Mouse (Mus musculus) adrenal gland, adult 18-20 months (tissue): ENCODE results near the gene Pcx. TPM values are rescaled to one million over a fixed set of nuclear protein-coding genes. Genes with fewer than 3 reads are reported as not detected.

ENCODE experiments used
- DNase-seq, 2 experiments: peaks; one replicate each; pipeline ENCODE4 v3.0.0; 2021 to 2022; ENCODE audit warnings: low spot score in 2 of 2
- long read RNA-seq, 2 experiments: library from polyadenylated mRNA; stranded (forward); transcript quantifications; one replicate each; pipeline ENCODE4 v2.0.0; 2021
- total RNA-seq, 2 experiments: library from RNA; stranded (reverse); gene quantifications; 1 replicate in 1 of 2; 2 replicates in 1 of 2; pipeline ENCODE4 v1.2.3; 2021

Pcx gene
- total RNA-seq = 100 to 1,000 TPM; 622 to 707 TPM
- long read RNA-seq, experiment 1, full-length matches to known transcripts = 673 of 878 reads
- long read RNA-seq, experiment 1, partial matches to known transcripts = 140 of 878 reads
- long read RNA-seq, experiment 1, other reads (novel, unspliced or antisense) = 65 of 878 reads
- long read RNA-seq, experiment 2, full-length matches to known transcripts = 828 of 1,490 reads
- long read RNA-seq, experiment 2, partial matches to known transcripts = 599 of 1,490 reads
- long read RNA-seq, experiment 2, other reads (novel, unspliced or antisense) = 63 of 1,490 reads

DNA sequence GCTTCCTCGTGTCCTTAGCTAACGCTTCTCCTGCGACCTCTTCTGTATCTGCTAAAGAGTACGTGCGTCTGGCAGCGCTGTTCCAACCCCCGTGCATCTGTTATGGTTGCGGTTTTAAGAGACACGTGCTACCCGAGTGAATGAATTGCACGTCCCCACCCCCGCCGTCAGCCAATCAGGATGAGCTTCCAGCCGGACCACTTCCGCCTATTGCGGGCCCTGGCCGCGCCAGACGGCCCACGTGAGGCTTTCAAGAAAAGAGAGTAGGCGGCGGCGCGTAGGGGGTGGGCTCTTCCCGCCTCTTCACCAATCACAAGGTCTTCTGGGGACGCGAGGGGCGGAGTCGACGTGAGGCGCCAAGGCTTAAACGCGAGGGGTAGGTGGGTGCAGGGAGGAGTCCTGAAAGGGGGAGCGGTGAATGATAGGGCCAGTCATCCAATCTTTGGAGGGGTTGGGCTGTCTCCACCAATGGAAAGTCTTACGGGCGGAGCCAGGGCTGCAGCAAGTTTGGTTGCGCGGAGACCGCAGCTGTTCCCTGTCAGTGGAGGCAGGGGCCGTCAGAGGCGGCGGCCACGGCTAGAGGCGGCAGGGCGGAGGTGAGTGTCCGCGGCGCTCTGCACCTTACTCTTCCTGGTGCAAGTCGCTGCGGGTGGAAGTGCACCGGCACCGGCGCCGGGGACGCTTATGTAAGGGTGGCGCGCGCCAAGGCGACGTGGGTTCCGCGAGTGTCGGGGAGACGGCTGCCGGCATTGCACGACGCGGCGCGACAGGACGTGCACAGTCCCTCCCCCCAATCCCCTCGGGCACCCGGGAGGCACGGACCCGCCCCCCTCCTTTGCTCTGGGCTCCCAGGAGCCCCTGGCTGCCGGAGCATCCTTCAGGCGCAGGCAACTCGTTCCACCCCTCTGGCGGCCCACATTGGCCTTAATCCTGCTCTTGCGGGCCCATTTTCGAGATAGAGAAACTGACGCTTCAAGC lies at the start of gene Pcx:
Gene Pcx (plus strand): TSS at position 487 of the 978 bp plus-strand sequence.
- peak; percentile 95 to 97 for DNase-seq

DNA sequence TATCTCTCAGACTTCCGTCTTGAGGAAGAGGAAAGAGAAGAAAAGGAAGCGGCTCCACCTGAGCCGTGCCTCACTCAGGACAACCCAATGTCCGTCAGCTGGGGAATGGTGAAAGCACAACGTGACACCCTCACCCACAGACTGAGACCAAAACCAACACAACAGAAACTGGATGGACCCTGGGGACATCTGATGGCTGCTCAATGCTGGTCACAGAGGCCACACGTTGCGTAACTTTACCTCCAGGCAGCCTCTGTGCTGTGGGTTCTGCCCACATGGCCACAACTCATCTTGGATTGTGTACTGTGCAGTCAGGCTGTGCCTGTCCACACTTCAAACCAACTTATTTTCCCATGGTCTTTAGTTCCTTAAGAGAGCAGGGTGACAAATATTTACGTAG lies 48.3 kb upstream of the Pcx start:
- no peak for DNase-seq

GRCm38 (mm10) chr19:4464666-4465065 lies 45.6 kb upstream of the Pcx start:
- no peak for DNase-seq

DNA sequence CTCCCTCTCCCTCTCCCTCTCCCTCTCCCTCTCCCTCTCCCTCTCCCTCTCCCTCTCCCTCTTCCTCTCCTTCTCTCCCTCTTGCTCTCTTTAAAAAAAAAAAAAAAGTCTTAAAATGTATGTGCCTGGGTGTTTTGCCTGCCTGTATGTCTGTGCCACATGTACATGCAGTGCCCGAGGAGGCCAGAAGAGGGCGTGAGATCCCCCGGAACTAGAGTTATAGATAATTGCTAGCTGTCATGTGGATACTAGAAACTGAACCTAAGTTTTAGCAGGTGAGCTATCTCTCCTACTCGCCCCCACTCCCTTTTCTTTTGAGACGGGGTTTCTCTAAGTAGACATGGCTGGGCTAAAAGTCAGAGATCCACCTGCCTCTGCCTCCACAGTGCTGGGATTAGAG lies 41.9 kb upstream of the Pcx start:
- DNase-seq = peak in 1 of 2 experiments; percentile 46

DNA sequence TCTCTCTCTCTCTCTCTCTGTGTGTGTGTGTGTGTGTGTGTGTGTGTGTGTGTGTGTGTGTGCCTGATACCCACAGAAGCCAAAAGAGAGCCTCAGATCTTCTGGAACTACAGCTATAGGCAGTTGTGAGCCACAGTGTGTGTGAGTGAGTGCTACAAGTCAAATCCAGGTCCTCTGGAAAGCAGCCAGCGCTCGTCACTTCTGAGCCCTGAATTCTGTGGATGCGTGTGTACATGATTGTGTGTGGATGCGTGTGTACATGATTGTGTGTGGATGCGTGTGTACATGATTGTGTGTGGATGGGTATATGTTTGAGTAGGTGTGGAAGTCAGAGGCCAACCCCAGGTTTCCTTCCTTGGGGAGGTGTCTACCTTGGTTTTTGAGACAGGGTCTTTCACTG lies 36.7 kb upstream of the Pcx start:
- no peak for DNase-seq

GRCm38 (mm10) chr19:4474739-4475138 lies 35.5 kb upstream of the Pcx start:
- no peak for DNase-seq

DNA sequence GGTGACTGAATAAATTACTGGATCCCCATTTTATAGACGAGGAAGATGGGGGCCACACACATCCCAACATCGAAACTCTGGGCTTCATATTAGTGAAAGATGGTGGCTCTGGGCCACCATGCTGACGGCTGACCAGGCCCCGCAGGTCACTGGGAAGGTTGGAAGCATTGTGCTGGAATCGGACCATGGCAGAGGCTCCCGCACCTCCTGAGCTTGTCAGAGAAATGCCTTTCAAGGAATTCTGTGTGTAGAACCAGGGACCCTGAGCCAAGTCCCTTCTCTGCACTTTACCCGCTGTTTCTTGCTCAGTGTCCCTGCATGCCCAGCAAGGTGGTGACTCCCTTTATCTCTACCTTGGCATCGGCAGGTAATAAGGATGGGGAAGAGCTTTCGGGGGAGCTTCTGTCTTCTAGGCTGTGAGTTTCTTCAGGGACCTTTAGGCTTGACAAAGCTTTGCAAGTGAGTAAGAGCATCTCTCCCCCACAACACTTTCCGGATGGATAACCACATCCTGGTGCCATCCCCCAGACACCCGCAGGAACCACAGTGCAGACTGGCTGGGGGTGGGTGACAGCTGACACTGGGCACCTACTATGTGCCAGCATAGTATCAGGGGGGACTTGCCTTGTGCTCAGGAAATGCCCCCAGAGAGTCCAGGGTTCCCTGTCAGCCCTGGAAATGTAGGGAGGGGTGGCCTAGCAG lies 34.9 kb upstream of the Pcx start:
- no peak for DNase-seq

DNA sequence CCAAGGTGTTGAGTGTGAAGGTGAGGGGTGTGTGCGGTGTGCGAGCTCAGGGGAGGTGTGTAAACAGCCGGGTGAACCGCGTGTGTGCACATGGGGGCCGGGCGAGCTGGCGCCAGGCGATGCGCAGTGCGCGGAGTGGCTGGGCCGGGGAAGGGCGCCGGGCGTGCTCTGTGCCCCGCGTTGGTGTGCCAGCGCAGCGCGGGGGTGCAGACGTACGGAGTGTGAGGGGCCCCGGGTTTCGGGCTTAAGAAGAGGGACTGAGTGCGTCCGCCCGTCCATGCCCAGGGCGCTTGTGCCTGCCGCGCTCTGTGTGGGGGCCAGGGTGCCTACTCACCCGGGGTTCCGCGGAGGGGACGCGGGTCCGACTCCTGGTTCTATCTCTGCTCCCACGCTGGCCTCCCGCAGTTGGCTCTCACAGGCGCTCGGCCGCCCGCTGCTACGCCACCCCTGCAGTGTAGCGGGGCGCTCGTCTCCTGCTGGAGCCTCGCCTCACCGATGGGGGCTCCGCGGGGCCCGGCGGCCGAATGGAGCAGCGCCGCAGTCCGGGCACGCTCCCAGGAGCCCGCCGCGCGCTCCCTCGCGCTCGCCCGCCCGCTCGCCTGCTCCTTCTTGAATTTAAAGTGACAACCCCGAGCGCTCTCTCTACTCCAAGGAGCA lies 33.5 kb upstream of the Pcx start:
- DNase-seq = peak; percentile 58 to 63

DNA sequence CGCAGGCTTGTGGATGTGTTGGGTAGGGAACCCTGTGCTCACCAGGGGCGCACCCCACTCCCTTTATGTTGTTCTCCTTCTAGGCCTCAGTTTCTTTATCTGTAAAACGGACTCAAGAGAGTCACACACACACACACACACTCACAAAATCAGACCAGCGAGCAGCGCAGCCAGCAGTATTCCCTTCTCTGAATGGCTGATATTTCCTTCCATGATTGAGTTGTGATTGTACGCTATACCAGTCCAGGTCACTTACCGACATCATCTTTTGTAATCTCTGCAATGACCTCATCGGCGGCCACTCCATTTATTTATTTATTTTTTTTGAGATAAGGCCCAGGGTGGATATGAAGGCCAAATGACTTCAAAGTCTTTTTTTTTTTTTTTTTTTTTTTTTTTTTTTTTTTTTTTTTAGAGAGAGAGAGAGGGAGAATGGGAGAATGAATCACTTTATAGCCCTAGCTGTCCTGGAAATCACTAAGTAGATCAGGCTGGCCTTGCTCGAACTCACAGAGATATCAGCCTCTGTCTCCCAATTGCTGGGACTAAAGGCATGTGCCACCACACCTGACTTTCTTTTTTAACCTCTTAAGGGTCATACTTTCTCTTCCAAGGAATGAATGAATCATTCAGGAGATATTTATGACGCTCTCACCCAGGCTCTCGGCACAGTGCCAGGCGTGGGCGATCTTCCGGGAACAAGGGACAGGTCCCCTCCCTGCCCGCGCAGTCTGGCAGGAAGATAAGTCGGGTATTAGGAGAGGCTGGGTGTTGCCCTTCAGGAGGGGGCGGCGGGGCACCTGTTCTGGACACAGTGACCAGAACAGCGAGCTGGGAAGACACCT lies 32.7 kb upstream of the Pcx start, which contains the start of gene Syt12:
Gene Syt12 (minus strand): TSS at position 103 of the 845 bp plus-strand sequence.
- DNase-seq = peak; percentile 78 to 81

DNA sequence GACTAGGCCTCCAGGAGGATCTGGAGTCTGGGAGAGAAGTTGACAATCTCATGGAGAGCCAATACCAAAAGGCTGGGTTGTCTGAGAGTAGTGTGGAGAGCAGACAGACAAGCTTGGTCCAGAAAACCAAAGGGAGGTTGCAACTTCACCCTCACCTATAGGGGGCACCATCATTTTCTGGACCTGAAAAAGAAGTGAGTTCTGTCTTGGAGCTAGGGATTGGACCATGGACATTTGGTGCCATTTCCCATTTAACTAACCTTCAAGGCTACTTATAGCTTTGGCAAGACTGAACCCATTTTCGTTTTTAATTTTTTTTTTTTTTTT lies 32.1 kb upstream of the Pcx start:
- DNase-seq = no peak

DNA sequence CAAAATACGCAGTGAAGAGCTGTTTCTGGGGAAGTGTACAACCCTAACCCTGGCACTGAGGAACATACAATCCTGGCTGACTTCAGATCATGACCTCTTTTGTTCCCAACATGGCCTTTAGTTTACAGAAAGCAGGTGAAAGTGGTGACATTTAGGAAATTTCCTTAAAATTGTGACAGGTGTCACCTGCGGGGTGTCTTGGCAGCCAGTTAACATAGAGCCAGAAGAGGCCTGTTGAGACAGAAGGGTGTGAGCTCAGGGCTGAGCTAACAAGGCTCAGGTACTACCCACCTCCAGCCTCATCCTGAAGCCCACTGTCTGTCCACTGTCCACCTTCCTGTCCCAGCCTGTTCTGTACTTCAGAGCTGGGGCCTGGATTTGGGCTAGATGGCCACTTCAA lies 30.2 kb upstream of the Pcx start:
- no peak for DNase-seq

GRCm38 (mm10) chr19:4481326-4481725 lies 28.9 kb upstream of the Pcx start:
- DNase-seq = no peak

GRCm38 (mm10) chr19:4482111-4482859 lies 28.0 kb upstream of the Pcx start:
- no peak for DNase-seq

DNA sequence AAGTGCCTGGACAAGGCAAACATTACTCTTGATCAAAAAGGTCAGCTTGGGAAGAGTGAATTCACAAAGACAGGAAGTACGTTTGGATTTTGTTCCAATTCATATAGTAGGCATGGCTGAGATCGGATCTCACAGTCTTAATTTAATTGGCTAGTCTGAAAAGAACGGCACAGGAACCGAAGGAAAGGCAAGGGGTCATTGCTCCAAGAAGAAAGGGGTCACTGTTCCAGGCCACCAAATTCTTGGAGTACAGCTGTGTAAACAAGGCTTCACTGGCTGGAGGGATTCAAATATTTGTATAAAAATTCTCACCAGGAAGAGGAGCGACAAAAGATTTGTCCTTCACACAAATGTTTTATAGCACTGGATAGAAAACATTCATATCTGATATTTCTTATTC lies 25.3 kb upstream of the Pcx start:
- no peak for DNase-seq

- no peak for DNase-seq
Observed at GRCm38 (mm10) chr19:4487877-4488276, 22.4 kb upstream of the Pcx start.

DNA sequence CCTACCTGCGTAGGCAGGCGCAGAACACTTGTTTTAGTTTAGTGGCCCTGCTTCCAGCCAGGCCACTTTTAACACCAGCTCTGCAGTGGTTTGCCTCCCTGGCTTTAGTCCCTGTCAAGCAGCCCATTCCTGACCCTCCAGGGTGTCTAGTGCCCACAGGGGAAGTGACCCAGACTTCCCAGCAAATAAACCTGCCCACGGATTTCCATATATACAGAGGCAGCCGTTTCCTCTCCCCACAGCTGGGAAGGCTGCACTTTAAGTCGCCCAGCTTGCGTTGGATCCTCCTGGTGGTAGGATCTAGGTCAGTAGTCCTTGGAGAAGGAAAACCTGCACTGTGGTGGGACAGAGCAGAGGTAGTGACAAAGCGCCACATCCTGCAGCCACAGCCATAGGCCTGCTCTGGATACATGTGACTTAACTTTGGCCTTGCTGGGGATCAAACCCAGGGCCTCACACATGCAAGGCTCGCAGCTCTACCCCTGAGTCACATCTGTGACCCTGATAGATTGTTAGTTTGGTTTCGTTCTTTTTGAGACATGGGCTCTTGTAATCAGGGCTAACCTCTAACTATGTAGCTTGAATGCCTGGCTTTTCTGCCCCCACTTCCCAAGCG lies 19.1 kb upstream of the Pcx start:
- DNase-seq = no peak

DNA sequence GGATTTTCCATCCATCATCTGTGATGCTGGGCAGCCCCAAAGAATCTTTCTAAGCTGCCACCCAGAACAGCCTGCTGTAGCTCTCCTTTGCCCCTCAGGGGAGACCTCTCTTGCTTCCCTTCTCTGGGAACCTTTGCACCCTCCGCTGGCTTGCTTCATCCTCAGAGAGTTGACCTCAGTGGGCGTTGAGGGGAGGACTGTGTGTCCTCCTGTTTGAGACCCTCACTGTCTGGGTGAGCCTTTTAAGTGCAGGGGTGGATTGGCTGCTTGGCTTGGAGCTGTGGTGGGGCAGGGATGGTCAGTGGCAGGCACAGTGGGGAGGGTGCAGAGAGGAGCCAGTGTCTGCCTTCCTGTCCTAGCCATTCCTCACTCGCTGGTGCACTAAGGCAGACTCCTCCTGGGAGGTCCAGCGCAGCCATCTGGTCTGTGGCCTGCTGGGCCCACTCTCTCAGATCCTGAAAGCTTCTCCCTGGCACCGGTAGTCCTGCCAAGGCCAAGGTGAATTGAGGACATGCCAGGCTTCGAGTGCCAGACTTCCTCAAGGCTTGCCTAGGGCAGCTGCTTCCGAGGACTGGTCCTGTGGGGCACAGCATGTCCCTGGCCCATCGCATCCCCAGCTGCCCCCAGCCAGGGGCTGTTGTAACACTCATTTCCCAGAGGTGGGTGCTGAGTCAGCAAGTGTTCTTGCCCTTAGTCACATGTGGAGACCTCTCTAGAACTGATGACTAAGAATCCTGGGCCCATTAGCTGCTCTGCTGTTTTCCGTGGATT lies 17.6 kb upstream of the Pcx start:
- DNase-seq = peak; percentile 54 to 74

DNA sequence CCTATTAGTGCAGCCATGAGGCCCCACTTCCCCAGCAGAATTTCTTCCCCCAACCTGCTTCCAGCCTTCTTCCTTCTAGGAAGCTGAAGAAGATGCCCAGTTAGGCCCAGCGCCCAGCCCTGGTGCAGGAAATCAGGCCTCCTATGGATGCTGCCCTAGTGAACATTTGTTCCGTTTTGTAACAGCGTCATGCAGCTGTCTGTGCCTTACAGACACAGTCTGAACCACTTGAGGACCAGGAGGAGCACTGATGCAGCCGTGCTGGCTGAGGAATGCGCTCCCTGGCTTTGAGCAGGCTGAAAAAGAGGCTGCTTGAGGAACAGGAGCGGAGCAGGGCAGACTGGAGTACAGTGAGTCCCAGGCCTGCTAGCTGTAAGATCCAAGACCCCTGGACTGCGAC lies 15.6 kb upstream of the Pcx start:
- DNase-seq = no peak
